Mouse (Mus musculus) kidney, embryonic 14.5 days (tissue): ENCODE results near the gene Prn. TPM values are rescaled to one million over a fixed set of nuclear protein-coding genes. Genes with fewer than 3 reads are reported as not detected.
A peak's percentile ranks its signal among the peaks of the same experiment; 100 is the strongest.

Experiments
- ATAC-seq: fragments of 200-750 bp; cut with Nextera tagmentation; 2 replicates; pipeline ENCODE4 v1.8.0; 2017; ENCODE audit warnings: moderate number of reproducible peaks, mild to moderate bottlenecking, moderate TSS enrichment, moderate library complexity; ENCODE audit not compliant: low FRiP score, low TSS enrichment
- H3K27ac ChIP-seq: fragments of 300-500 bp; sonication (generic); 2 replicates; pipeline ENCODE4 v1.5.1; 2014; ENCODE audit warnings: low read depth, mild to moderate bottlenecking, low read length, moderate library complexity, mixed read lengths
- H3K27me3 ChIP-seq: fragments of 300-500 bp; sonication (generic); 2 replicates; pipeline ENCODE4 v1.6.1; 2014; ENCODE audit warnings: mild to moderate bottlenecking, low read length; ENCODE audit not compliant: control insufficient read depth, insufficient read depth
- H3K36me3 ChIP-seq: fragments of 300-500 bp; sonication (generic); 2 replicates; pipeline ENCODE4 v1.6.1; 2014; ENCODE audit warnings: low read length, mixed read lengths; ENCODE audit not compliant: control insufficient read depth, insufficient read depth
- H3K4me1 ChIP-seq: fragments of 300-500 bp; sonication (generic); 2 replicates; pipeline ENCODE4 v1.6.1; 2014; ENCODE audit warnings: low read length, mixed read lengths; ENCODE audit not compliant: control insufficient read depth, insufficient read depth
- H3K4me2 ChIP-seq: fragments of 300-500 bp; sonication (generic); replicated peaks from 2 replicates; pipeline ENCODE4 v1.6.1; 2014; ENCODE audit warnings: low read depth, mild to moderate bottlenecking, low read length
- H3K4me3 ChIP-seq: fragments of 300-500 bp; sonication (generic); 2 replicates; pipeline ENCODE4 v1.5.1; 2014; ENCODE audit warnings: mild to moderate bottlenecking, low read length
- H3K9ac ChIP-seq: fragments of 300-500 bp; sonication (generic); 2 replicates; pipeline ENCODE4 v1.6.1; 2014; ENCODE audit warnings: low read depth, mild to moderate bottlenecking, low read length, moderate library complexity
- H3K9me3 ChIP-seq: fragments of 300-500 bp; sonication (generic); 2 replicates; pipeline ENCODE4 v1.6.1; 2016; ENCODE audit warnings: low read length; ENCODE audit not compliant: control insufficient read depth
- WGBS: fragments of 180-500 bp; shearing (Covaris S2); extraction: QIAGEN DNeasy Blood & Tissue Kit; methylation state at CpG from one replicate; pipeline ENCODE4 v1.1.7; 2014; 5-methylcytosine and 5-hydroxymethylcytosine counted together
- polyA plus RNA-seq: library from polyadenylated mRNA; unstranded; fragments of >200 nt; fragmentation: Nextera tagmentation; extraction: Ambion mirVana; gene quantifications from 2 replicates; pipeline ENCODE4 v1.2.1, GENCODE M21; 2014

Gene Prn
- not detected in 2 replicates for polyA plus RNA-seq

DNA sequence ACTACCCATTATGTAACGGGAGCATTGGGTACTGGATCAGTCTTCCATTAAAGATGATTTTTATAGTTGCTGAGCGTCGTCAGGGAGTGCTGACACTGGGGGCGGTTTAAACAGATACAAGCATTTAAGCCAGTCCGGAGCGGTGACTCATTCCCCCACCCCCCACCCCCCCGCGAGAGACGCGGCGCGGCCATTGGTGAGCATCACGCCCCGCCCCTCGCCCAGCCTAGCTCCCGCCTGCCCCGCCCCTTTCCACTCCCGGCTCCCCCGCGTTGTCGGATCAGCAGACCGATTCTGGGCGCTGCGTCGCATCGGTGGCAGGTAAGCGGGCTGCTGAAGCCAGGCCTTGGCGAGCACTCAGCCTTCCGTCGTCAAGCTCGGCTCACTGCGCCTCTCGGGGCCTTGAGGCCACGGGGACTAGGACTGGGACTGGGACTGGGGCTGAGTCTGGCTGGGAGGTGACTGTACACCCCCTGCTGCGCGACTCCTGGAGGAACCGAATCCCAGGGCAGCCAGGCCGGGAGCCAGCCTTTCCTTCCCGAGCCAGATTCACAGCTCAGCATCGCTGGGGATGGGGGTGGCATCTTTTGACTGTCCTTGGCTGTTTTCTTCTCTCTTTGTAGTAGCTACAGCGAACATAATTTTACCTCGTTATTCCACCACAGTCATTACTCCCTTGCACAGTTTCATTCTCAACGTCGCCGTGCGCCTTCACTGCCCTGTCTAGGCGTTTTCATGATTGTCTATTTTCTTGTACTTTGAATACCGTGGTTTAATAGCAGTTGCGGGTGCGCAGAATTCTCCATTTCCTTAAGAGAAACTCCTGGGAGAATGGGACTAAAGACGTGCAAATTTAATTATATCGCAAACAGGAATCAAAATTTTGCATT, at the start of gene Prn, which contains the start of gene Prnp:
Prn (plus strand) TSS at position 275 of the 890 bp plus-strand sequence.
Prnp (plus strand) TSS at position 246 of the 890 bp plus-strand sequence.
- no peaks in the 10 kb centered on the region for H3K4me1 ChIP-seq
- WGBS = 4% methylated on average over 52 of the region's 52 CpGs
- H3K9ac ChIP-seq = peak within 1 kb of the TSS; percentile 69
- no peaks in the 10 kb centered on the region for H3K9me3 ChIP-seq
- H3K4me2 ChIP-seq = peak within 1 kb of the TSS; percentile 76
- H3K4me3 ChIP-seq = peak within 1 kb of the TSS; percentile 64
- no peaks in the 10 kb centered on the region for H3K36me3 ChIP-seq
- H3K27ac ChIP-seq = no peak within 1 kb of the TSS
- ATAC-seq = peak; percentile 90
- no peaks in the 10 kb centered on the region for H3K27me3 ChIP-seq

DNA sequence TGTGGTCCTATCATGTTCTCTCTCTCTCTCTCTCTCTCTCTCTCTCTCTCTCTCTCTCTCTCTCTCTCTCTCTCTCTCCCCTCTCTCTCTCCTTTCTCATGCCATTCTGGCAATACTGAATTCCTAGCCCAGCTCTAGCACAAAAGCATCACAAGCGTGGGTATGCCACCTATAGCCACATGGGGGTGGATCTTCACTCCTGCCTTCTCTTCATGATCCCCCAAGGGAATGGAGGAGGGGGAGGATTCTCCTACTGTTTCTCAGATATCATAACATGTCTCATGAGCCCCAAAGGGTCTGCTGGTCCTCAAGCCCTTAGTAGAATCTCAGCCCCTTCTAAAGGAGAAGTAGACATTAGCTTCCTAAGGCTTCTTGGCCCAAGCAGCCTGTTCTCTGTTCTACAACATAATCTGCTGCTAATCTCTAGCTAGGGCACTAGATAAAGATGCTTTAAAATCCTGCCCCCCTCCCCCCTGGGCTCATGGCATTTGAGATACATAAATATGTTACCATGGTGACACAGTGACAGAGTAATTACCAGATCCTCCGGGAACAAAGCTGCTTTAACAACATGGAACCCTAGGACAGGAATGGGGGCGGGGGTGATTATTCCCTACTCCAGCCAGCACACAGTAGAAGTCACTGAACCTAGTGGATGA, 47.0 kb upstream of the Prn start:
- 61% methylated on average over 3 of the region's 3 CpGs for WGBS
- Histone ChIP-seq H3K9me3 (no peaks in the 10 kb centered on the region), H3K4me3 (no peak overlapping the region), H3K27ac (no peak overlapping the region), H3K4me1 (no peaks in the 10 kb centered on the region), H3K4me2 (no peak overlapping the region), H3K36me3 (no peaks in the 10 kb centered on the region), H3K9ac (no peak overlapping the region), H3K27me3 (no peaks in the 10 kb centered on the region)
- no peak for ATAC-seq

DNA sequence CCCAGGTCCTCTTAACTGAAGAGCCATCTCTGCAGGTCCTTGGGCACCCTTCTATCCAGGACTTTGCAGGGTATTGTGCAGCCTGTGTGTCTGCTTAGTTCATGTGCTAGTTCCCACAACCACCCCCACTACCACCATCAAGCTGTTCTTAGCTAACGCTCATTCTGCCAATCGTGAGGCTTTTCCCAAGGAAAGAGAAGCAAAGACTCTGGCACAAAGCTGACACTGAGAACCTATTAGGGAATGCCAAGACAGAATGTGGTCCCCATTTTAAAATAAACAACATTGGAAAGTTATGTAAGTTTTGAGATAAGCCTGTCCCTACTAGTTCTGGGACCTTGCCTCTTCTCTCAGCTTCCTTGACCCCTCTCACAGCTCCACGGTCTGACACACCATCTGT, 46.3 kb upstream of the Prn start:
- Histone ChIP-seq H3K9ac (no peak overlapping the region), H3K4me3 (no peak overlapping the region), H3K4me2 (no peak overlapping the region), H3K27me3 (no peaks in the 10 kb centered on the region), H3K9me3 (no peaks in the 10 kb centered on the region), H3K36me3 (no peaks in the 10 kb centered on the region), H3K4me1 (no peaks in the 10 kb centered on the region), H3K27ac (no peak overlapping the region)
- WGBS = 83% methylated on average over 3 of the region's 3 CpGs
- no peak for ATAC-seq

DNA sequence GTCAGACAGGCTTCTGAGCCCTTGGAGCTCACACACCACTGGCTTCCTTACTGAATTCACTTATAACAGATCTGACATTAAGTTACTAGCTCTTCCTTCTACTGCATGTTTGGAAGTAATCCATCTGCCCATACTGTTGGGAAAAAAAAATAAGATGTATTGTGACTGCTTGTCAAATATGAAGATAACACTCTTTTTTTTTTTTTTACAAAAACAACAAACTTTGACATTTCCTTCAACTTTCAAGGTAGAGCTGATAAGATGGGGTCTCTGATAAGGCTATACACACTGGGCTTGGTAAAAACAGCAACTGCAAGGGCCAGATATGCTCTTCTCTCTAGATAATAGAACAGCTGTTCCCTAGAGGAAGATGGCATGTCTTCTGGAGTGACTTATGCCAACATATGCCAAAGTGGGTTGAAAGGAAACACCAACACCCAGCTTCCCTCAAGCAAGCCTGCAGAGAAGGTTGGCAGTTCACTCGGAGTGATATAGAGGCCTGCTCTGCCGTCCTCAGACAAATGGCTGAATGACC, 45.4 kb upstream of the Prn start:
- no peak overlapping the region for H3K27ac ChIP-seq
- H3K4me1 ChIP-seq = no peaks in the 10 kb centered on the region
- H3K9ac ChIP-seq = no peak overlapping the region
- H3K9me3 ChIP-seq = no peaks in the 10 kb centered on the region
- H3K36me3 ChIP-seq = no peaks in the 10 kb centered on the region
- H3K27me3 ChIP-seq = no peaks in the 10 kb centered on the region
- no peak for ATAC-seq
- no peak overlapping the region for H3K4me3 ChIP-seq
- no peak overlapping the region for H3K4me2 ChIP-seq
- WGBS = 79% methylated on average over 2 of the region's 2 CpGs

GRCm38 (mm10) chr2:131866676-131867075, 43.1 kb upstream of the Prn start:
- H3K27me3 ChIP-seq = no peaks in the 10 kb centered on the region
- no peak overlapping the region for H3K9ac ChIP-seq
- no peak overlapping the region for H3K4me2 ChIP-seq
- no peaks in the 10 kb centered on the region for H3K4me1 ChIP-seq
- H3K36me3 ChIP-seq = no peaks in the 10 kb centered on the region
- H3K27ac ChIP-seq = no peak overlapping the region
- no peak for ATAC-seq
- H3K9me3 ChIP-seq = no peaks in the 10 kb centered on the region
- H3K4me3 ChIP-seq = no peak overlapping the region

- Histone ChIP-seq H3K27me3 (no peaks in the 10 kb centered on the region), H3K9ac (no peak overlapping the region), H3K9me3 (0 out of 2 replicates have a peak, but pooled peaks cover 2% of the 10 kb centered on the region), H3K4me1 (no peaks in the 10 kb centered on the region), H3K4me2 (no peak overlapping the region), H3K4me3 (no peak overlapping the region), H3K27ac (no peak overlapping the region), H3K36me3 (no peaks in the 10 kb centered on the region)
- ATAC-seq = no peak
- 91% methylated on average over 5 of the region's 5 CpGs for WGBS
These were observed 40.8 kb upstream of the Prn start for GRCm38 (mm10) chr2:131868983-131869382.

- Histone ChIP-seq H3K4me2 (no peak overlapping the region), H3K4me1 (no peaks in the 10 kb centered on the region), H3K4me3 (no peak overlapping the region), H3K27me3 (no peaks in the 10 kb centered on the region), H3K27ac (no peak overlapping the region), H3K36me3 (no peaks in the 10 kb centered on the region), H3K9ac (no peak overlapping the region), H3K9me3 (0 out of 2 replicates have a peak, but pooled peaks cover 2% of the 10 kb centered on the region)
- ATAC-seq = no peak
- WGBS = 65% methylated on average over 1 of the region's 1 CpGs
These were observed 36.4 kb upstream of the Prn start for GRCm38 (mm10) chr2:131873376-131873775.

- Histone ChIP-seq H3K9ac (no peak overlapping the region), H3K36me3 (no peaks in the 10 kb centered on the region), H3K4me2 (no peak overlapping the region), H3K4me1 (no peaks in the 10 kb centered on the region), H3K9me3 (0 out of 2 replicates have a peak, but pooled peaks cover 2% of the 10 kb centered on the region), H3K27me3 (no peaks in the 10 kb centered on the region), H3K4me3 (no peak overlapping the region), H3K27ac (no peak overlapping the region)
- WGBS = 93% methylated on average over 7 of the region's 7 CpGs
- no peak for ATAC-seq
These were observed 33.0 kb upstream of the Prn start for GRCm38 (mm10) chr2:131876551-131877265.
